Mouse (Mus musculus): ENCODE measurements around the gene Luc7l3.

- TF ChIP-seq POLR2A (IDR thresholded peaks at IDR 0.05; ENCODE audit: borderline replicate concordance, extremely low read depth, low read depth, low read length) (no peak), CTCF (IDR thresholded peaks at IDR 0.05; ENCODE audit: insufficient read depth, low read length) (no peak)
Observed at GRCm38 (mm10) chr11:94346611-94347010, 24.8 kb upstream of the Luc7l3 start.

All from lung, adult 2 months (tissue).